Mouse (Mus musculus) heart, embryonic 14.5 days (tissue): ENCODE measurements around the gene Gpr179. TPM values are rescaled to one million over a fixed set of nuclear protein-coding genes. Genes with fewer than 3 reads are reported as not detected.
"Not testable (repeated sequence)": the region's sequence is repeated elsewhere in the genome, so short reads cannot be mapped to it uniquely, and the experiment has no call there.

ENCODE experiments used
- ATAC-seq: fragments of 200-750 bp; cut with Nextera tagmentation; 2 replicates; pipeline ENCODE4 v1.8.0; 2017; ENCODE audit warnings: low read depth, moderate TSS enrichment; ENCODE audit not compliant: insufficient number of reproducible peaks, insufficient read depth, low FRiP score
- H3K27ac ChIP-seq, 2 experiments: fragments of 200-500 bp in 1 of 2; fragments of 300-500 bp in 1 of 2; sonication (generic) in 1 of 2; replicated peaks in 1 of 2; 2 replicates each; pipeline ENCODE4 v1.5.1; 2012 to 2014; ENCODE audit warnings: low read depth in 2 of 2, low read length in 2 of 2, control low read depth in 1 of 2, mild to moderate bottlenecking in 1 of 2, mixed read lengths in 1 of 2; ENCODE audit not compliant: control insufficient read depth in 1 of 2, insufficient read depth in 1 of 2
- H3K27me3 ChIP-seq: fragments of 300-500 bp; sonication (generic); 2 replicates; pipeline ENCODE4 v1.6.1; 2014; ENCODE audit warnings: mild to moderate bottlenecking, low read length, control low read depth; ENCODE audit not compliant: control insufficient read depth, insufficient read depth
- H3K36me3 ChIP-seq: fragments of 300-500 bp; sonication (generic); 2 replicates; pipeline ENCODE4 v1.6.1; 2014; ENCODE audit warnings: mild to moderate bottlenecking, control low read depth, low read length, mixed read lengths; ENCODE audit not compliant: control insufficient read depth, insufficient read depth
- H3K4me1 ChIP-seq, 2 experiments: fragments of 200-500 bp in 1 of 2; fragments of 300-500 bp in 1 of 2; sonication (generic) in 1 of 2; 2 replicates each; pipeline ENCODE4 v1.6.1; 2012 to 2014; ENCODE audit warnings: low read length in 2 of 2, control low read depth in 1 of 2, mixed read lengths in 1 of 2; ENCODE audit not compliant: control insufficient read depth in 2 of 2, insufficient read depth in 2 of 2
- H3K4me2 ChIP-seq: fragments of 300-500 bp; sonication (generic); 2 replicates; pipeline ENCODE4 v1.6.1; 2014; ENCODE audit warnings: mild to moderate bottlenecking, low read length
- H3K4me3 ChIP-seq, 2 experiments: fragments of 200-500 bp in 1 of 2; fragments of 300-500 bp in 1 of 2; sonication (generic) in 1 of 2; 2 replicates each; pipeline ENCODE4 v1.5.1; 2012 to 2014; ENCODE audit warnings: low read length in 2 of 2, mild to moderate bottlenecking in 2 of 2, control low read depth in 1 of 2, low read depth in 1 of 2, moderate library complexity in 1 of 2; ENCODE audit not compliant: control insufficient read depth in 1 of 2, insufficient read depth in 1 of 2
- H3K9ac ChIP-seq: fragments of 300-500 bp; sonication (generic); 2 replicates; pipeline ENCODE4 v1.6.1; 2014; ENCODE audit warnings: mild to moderate bottlenecking, low read length
- H3K9me3 ChIP-seq: fragments of 300-500 bp; sonication (generic); 2 replicates; pipeline ENCODE4 v1.6.1; 2016; ENCODE audit warnings: low read length, control low read depth; ENCODE audit not compliant: control insufficient read depth
- WGBS: fragments of 180-500 bp; shearing (Covaris S2); extraction: QIAGEN DNeasy Blood & Tissue Kit; methylation state at CpG from one replicate; pipeline ENCODE4 v1.1.7; 2014; 5-methylcytosine and 5-hydroxymethylcytosine counted together
- polyA plus RNA-seq: library from polyadenylated mRNA; unstranded; fragments of >200 nt; fragmentation: Nextera tagmentation; extraction: Ambion mirVana; gene quantifications from 2 replicates; pipeline ENCODE4 v1.2.1, GENCODE M21; 2014

Gpr179 gene
- polyA plus RNA-seq, 1 experiment from 2014 or later, result 0.05 TPM

- Histone ChIP-seq H3K27me3 (no peaks in the 10 kb centered on the region), H3K9ac (no peak overlapping the region), H3K4me2 (no peak overlapping the region), H3K36me3 (peaks cover 9% of the 10 kb centered on the region; the same call in 1 of the 2 replicates), H3K9me3 (no peaks in the 10 kb centered on the region), H3K4me3 (no peak overlapping the region), H3K27ac (no peak overlapping the region), H3K4me1 (peaks cover 14 to 57% of the 10 kb centered on the region in 2 experiments)
- ATAC-seq, result no peak
- WGBS, result 80% methylated on average over 5 of the region's 5 CpGs
These were observed 16.6 kb upstream of the Gpr179 start for GRCm38 (mm10) chr11:97368501-97368900.

GRCm38 (mm10) chr11:97365556-97365955 is 13.7 kb upstream of the Gpr179 start:
- no peaks in the 10 kb centered on the region for H3K9me3 ChIP-seq
- 43% methylated on average over 1 of the region's 1 CpGs for WGBS
- H3K4me3 ChIP-seq, result no peak overlapping the region
- H3K27ac ChIP-seq, result no peak overlapping the region
- no peak for ATAC-seq
- peak overlapping the region; percentile 75 for H3K4me2 ChIP-seq
- H3K36me3 ChIP-seq, result peaks cover 4% of the 10 kb centered on the region; the same call in 1 of the 2 replicates
- peaks cover 11 to 41% of the 10 kb centered on the region in 2 experiments for H3K4me1 ChIP-seq
- H3K27me3 ChIP-seq, result no peaks in the 10 kb centered on the region
- peak overlapping the region; percentile 100 for H3K9ac ChIP-seq

- H3K4me2 ChIP-seq, result peak overlapping the region; percentile 75
- peaks cover 10 to 35% of the 10 kb centered on the region in 2 experiments for H3K4me1 ChIP-seq
- no peak for ATAC-seq
- peak overlapping the region; percentile 85 to 97 for H3K4me3 ChIP-seq
- WGBS, result 1% methylated on average over 7 of the region's 7 CpGs
- no peaks in the 10 kb centered on the region for H3K9me3 ChIP-seq
- H3K36me3 ChIP-seq, result peaks cover 4% of the 10 kb centered on the region; the same call in 1 of the 2 replicates
- no peaks in the 10 kb centered on the region for H3K27me3 ChIP-seq
- peak overlapping the region; percentile 95 to 98 for H3K27ac ChIP-seq
- H3K9ac ChIP-seq, result peak overlapping the region; percentile 100
These were observed 11.7 kb upstream of the Gpr179 start for GRCm38 (mm10) chr11:97363644-97363995.

GRCm38 (mm10) chr11:97362943-97363643 is 11.2 kb upstream of the Gpr179 start:
- H3K4me2 ChIP-seq, result peak overlapping the region; percentile 75
- H3K4me3 ChIP-seq, result peak overlapping the region; percentile 85 to 97
- H3K9me3 ChIP-seq, result no peaks in the 10 kb centered on the region
- ATAC-seq, result peak; percentile 23; the same call in 1 of the 2 replicates
- peaks cover under 1% of the 10 kb centered on the region; the same call in 1 of the 2 replicates for H3K36me3 ChIP-seq
- peak overlapping the region; percentile 95 to 98 for H3K27ac ChIP-seq
- peaks cover 7 to 32% of the 10 kb centered on the region in 2 experiments for H3K4me1 ChIP-seq
- H3K9ac ChIP-seq, result peak overlapping the region; percentile 100
- H3K27me3 ChIP-seq, result no peaks in the 10 kb centered on the region
- under 1% methylated on average over 44 of the region's 49 CpGs for WGBS

DNA sequence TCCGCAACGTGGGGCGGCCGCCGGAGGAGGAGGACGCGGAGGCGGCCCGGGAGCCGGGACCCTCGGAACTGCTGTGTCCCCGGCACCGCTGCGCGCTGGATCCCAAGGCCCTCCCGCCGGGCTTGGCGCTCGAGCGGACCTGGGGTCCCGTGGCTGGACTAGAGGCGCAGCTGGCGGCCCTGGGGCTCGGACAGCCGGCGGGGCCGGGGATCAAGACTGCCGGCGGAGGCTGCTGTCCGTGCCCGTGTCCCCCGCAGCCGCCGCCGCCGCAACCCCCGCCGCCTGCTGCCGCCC is 10.7 kb upstream of the Gpr179 start:
- H3K27me3 ChIP-seq, result no peaks in the 10 kb centered on the region
- peak overlapping the region; percentile 95 to 98 for H3K27ac ChIP-seq
- peak overlapping the region; percentile 75 for H3K4me2 ChIP-seq
- H3K36me3 ChIP-seq, result no peaks in the 10 kb centered on the region
- no peak; the same call in none of the 2 replicates for ATAC-seq
- 0% methylated on average over 28 of the region's 39 CpGs for WGBS
- peaks cover 6 to 29% of the 10 kb centered on the region in 2 experiments for H3K4me1 ChIP-seq
- H3K9me3 ChIP-seq, result no peaks in the 10 kb centered on the region
- peak overlapping the region; percentile 85 to 97 for H3K4me3 ChIP-seq
- H3K9ac ChIP-seq, result peak overlapping the region; percentile 100

DNA sequence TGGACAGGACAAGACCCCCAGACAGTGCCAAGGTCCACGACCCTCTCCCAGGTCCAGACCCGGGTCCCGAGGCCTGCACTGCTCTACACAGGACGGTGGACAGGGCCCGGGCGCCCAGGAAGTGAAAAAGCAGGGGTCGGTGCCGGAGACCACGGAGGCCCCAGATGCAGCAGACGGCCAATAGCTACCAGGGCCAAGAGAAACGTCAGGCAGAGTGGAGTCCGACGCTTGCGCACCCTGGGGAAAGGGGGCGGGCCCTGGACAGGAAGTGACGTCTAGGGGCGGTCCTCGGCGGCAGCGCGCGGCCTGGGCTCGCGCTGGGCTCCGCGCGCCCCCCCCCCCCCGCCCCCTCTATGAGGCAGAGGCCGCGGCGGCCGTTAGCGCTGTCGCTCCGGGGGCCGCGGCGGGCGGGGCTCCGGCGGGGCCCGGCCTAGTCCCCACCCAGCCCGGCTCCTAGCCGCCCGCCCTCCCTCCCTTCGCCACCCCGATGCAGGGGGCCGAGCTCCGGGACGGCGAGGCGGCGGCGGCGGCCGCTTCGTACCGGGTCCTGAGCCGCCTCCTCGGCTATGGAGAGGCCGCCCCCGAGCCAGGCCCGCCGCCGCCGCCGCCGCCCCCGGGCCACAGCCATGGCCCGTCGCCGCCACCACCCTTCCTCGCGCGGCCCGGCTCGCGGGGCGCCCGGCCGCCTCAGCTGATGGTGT is 10.2 kb upstream of the Gpr179 start, which contains the start of gene Socs7:
Socs7 (plus strand) TSS at position 604 of the 701 bp plus-strand sequence.
- Histone ChIP-seq H3K36me3 (no peaks in the 10 kb centered on the region), H3K9ac (peak within 1 kb of the TSS; percentile 100), H3K27me3 (no peaks in the 10 kb centered on the region), H3K9me3 (no peaks in the 10 kb centered on the region), H3K27ac (peak within 1 kb of the TSS; percentile 95 to 98), H3K4me1 (peaks cover 6 to 26% of the 10 kb centered on the region in 2 experiments), H3K4me3 (peak within 1 kb of the TSS; percentile 85 to 97), H3K4me2 (peak within 1 kb of the TSS; percentile 75)
- WGBS, result under 1% methylated on average over 38 of the region's 81 CpGs
- ATAC-seq, result peak; percentile 93

GRCm38 (mm10) chr11:97357663-97358062 is 5.8 kb upstream of the Gpr179 start:
- WGBS, result 9% methylated on average over 4 of the region's 6 CpGs
- H3K36me3 ChIP-seq, H3K4me2 ChIP-seq, H3K4me1 ChIP-seq, H3K9me3 ChIP-seq, ATAC-seq, H3K27ac ChIP-seq, H3K4me3 ChIP-seq, H3K27me3 ChIP-seq, H3K9ac ChIP-seq: not testable (repeated sequence)
